Mouse (Mus musculus): ENCODE data around the gene Hyal3. TPM values are rescaled to one million over a fixed set of nuclear protein-coding genes. Genes with fewer than 3 reads are reported as not detected.
A peak's percentile ranks its signal among the peaks of the same experiment; 100 is the strongest.

Hyal3 gene
- total RNA-seq, 1 experiment from 2014 or later: 2.2 TPM

DNA sequence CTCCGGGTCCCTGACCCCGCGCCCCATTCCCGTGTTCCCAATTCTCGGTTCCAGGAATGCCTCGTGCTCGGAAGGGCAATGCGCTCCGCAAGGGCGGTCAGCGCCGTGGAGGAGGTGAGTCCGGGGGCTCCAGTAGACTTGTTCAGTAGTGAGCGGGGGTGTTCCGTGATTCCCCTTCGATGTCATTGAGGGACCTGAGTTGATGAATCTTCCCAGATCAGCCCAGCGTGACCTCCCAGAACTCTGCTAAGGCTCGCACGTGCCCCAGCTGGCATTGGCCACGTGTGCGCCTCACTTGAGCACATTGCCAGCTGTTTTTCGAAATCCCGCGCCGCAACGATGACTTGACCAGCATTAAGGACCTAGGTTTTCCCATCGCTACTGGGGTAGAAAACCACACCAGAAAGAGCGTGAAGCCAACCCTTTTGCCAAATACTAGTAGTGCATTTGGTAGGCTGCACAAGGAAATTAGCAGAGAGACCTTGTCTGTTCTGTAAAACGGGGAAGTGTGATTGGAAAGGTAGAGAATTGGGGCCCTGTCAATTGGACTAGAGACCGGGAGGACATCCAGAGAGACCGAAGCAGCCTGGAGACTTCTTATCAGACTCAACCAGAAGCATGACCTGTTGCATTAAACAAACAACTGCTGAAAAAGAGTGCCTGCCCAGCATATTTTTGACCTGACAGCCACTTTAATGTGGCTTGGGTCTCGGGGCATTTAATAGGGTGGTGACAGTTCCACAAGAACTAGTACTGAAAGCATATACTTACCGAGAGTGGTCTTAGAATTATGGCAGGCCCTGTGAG lies 7.4 kb downstream of the Hyal3 start:
- no peak for ATAC-seq (ENCODE audit: extremely low read depth, insufficient number of reproducible peaks, low FRiP score, poor library complexity, severe bottlenecking)

DNA sequence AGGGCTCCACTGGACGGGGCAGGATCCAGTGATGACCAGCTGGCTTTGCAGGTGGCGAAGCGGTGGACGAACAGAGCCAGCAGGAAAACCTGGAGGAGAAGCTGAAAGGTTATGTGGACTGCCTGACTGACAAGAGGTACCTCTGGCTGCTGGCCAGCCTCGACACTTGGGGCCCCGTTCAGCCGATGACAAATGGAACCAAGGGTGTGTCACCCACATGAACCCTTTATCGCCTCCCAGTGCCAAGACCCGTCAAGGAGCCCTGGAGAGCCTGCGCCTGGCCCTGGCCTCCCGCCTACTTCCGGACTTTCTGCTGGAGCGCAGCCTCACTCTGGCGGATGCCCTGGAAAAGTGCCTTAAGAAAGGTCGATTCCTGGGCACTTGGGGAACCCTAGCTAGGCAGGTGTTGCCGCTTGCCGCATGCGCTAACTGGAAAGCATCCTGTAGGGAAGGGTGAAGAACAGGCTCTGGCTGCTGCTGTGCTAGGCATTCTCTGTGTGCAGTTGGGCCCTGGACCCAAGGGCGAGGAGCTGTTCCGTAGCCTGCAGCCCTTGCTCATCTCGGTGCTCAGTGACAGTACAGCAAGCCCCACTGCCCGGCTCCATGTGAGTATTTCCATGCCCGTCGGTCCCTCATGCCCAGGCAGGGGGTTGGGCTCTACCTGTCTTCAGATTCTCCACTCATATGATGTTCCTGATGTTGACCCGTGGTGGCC lies 9.6 kb downstream of the Hyal3 start:
- ATAC-seq (ENCODE audit: extremely low read depth, insufficient number of reproducible peaks, low FRiP score, poor library complexity, severe bottlenecking): no peak

DNA sequence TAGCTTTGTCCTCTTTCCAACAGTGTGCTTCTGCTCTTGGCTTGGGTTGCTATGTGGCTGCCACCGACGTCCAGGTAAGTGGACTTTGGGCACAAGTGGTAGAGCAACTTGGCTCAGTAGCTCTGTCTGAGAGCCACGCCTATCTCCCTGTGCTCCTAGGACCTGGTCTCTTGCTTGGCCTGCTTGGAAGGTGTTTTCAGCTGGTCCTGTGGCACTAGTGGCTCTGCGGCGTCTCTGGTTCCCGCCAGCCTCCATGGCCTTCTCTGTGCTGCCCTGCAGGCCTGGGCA lies 10.1 kb downstream of the Hyal3 start:
- no peak for ATAC-seq (ENCODE audit: extremely low read depth, insufficient number of reproducible peaks, low FRiP score, poor library complexity, severe bottlenecking)

DNA sequence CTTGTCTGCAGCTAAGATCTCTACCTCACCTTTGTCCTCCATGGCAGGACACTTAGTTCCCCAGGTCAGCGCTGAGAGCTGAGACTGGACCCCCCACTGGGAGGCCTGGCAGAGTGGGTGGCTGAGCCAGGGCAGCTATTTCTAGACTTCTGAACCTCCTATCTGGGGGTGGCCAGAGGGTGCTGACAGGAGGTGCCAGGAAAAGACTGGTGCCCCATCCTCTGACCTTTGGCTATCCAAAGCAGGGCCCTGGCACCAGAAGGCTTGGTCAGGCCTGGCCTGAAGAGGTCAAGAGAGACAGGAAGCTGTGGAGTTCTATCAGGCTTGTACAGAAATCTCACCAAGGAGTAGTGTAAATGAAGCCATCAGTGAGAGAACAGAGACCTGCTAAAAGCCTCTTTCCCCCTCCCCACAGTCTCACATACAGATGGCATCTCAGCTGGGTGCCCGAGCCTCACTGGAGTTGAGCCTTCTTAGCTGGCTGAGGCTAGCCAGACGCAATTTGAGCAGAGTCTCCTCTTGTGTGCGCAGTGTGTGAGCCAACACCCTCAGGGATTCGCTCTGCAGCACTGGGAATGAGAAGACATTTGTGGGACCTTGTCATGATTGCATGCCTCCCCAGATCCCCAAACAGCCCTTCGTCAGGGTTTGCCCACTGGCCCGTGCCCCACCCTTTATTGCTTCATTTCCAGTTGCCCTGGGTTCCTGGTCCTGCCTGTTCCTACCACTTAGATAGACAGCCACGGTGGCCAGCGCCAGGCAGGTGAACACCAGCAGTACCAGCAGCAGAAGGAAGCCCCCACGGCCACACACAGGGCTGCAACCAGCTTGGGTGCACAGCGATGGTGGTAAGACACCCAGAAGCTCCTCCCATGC lies 12.7 kb downstream of the Hyal3 start:
- ATAC-seq (ENCODE audit: extremely low read depth, insufficient number of reproducible peaks, low FRiP score, poor library complexity, severe bottlenecking): no peak

GRCm38 (mm10) chr9:107594281-107595062 lies 13.9 kb downstream of the Hyal3 start:
- no peak for ATAC-seq (ENCODE audit: extremely low read depth, insufficient number of reproducible peaks, low FRiP score, poor library complexity, severe bottlenecking)

GRCm38 (mm10) chr9:107596619-107597569 lies 16.3 kb downstream of the Hyal3 start:
- no peak for ATAC-seq (ENCODE audit: extremely low read depth, insufficient number of reproducible peaks, low FRiP score, poor library complexity, severe bottlenecking)

DNA sequence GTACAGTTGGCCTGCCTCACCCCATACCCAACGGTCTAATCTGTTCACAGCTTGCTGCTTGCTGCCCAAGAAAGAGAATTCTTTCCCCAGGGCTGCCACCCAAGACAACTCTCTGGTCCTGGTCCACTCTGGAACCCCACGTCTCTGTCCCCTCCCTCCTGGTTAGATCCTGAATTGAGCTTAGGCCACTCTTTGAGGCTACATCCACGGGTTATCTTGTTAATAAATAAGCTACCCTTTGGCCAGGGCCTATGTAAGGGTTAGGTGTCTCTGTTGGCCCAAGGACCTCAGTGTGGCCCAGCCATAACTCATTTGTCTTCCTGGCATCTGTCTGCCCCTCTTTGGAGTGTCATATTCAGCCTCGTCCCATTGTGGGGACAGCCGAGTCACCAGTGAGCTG lies 17.8 kb downstream of the Hyal3 start:
- no peak for ATAC-seq (ENCODE audit: extremely low read depth, insufficient number of reproducible peaks, low FRiP score, poor library complexity, severe bottlenecking)

- ATAC-seq (ENCODE audit: extremely low read depth, insufficient number of reproducible peaks, low FRiP score, poor library complexity, severe bottlenecking): no peak
Observed at GRCm38 (mm10) chr9:107599433-107599832, 18.8 kb downstream of the Hyal3 start.

DNA sequence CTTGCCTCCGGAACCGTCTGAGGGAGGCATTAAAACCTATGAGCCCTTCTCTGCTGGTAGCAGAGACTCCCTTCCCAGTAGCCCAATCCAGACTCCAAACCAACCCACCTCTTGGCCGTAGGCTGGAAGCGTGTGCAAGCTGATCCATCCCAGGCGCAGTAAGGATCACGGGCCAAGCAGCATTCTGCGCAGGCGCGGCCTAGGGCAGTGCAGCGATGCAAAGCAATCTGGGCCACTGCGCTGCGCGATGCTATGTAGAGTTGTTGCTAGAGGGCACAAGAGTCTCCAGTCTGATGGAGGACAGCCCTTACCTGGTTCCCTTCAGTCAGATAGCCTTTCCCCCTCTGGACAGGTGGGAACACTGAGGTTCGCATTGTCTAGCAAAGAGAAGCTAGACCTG lies 19.2 kb downstream of the Hyal3 start:
- no peak for ATAC-seq (ENCODE audit: extremely low read depth, insufficient number of reproducible peaks, low FRiP score, poor library complexity, severe bottlenecking)

- no peak for ATAC-seq (ENCODE audit: extremely low read depth, insufficient number of reproducible peaks, low FRiP score, poor library complexity, severe bottlenecking)
Observed at GRCm38 (mm10) chr9:107600745-107601144, 20.1 kb downstream of the Hyal3 start.

- ATAC-seq (ENCODE audit: extremely low read depth, insufficient number of reproducible peaks, low FRiP score, poor library complexity, severe bottlenecking): no peak
Observed at GRCm38 (mm10) chr9:107601275-107601674, 20.7 kb downstream of the Hyal3 start.

GRCm38 (mm10) chr9:107602068-107602648 lies 21.5 kb downstream of the Hyal3 start:
- ATAC-seq (ENCODE audit: extremely low read depth, insufficient number of reproducible peaks, low FRiP score, poor library complexity, severe bottlenecking): peak; percentile 74

- peak; percentile 34; the same call in 1 of the 2 replicates for ATAC-seq (ENCODE audit: extremely low read depth, insufficient number of reproducible peaks, low FRiP score, poor library complexity, severe bottlenecking)
Observed at GRCm38 (mm10) chr9:107603251-107603650, 22.6 kb downstream of the Hyal3 start.

DNA sequence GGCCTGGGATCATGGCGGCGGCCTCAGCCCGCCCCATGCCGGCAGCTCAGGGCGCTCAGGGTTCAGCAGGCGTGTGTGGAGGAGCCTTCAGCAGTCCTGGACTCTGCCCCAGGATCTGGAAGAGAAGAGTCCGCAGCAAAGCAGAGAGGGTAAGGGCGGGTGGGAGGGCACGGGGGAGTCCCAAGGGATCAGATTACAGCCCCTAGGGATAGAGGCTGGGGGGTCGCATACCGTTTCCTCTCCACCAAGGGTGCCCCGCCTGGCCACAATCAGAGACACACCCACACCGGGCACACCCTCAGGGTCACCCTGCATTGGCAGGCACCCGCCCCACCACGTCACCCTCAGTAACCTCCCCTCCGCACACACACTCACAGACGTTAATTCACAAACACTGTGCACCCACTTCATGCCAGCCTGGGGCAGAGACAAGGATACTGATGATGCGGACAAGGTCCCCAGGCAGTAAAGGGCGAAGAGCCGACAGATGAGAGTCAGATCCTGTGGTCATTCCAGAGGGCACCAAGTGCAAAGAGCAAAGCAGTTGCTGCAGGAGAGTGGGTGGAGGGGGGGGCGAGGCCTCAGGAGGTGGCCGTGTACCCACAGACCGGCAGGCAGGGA lies 24.5 kb downstream of the Hyal3 start:
- ATAC-seq (ENCODE audit: extremely low read depth, insufficient number of reproducible peaks, low FRiP score, poor library complexity, severe bottlenecking): no peak

DNA sequence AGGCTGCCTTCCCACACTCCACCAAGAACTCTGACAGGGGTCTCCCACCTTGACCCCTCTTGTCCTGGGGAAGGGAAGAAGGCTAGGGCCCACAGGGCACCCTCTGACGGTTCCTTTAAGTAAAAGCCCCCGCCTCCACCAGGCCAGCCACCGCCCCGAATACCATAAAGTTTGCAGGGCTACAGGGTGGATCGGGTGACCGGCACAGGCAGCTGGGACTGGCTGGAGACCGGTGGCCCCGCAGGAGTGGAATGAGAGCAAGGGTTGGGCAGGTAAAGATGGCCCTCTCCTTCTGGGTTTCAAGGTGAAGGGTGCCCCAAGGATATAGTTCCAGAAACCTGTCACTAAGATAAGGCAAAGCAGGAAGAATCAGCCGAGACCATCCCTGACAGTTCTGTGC lies 26.0 kb downstream of the Hyal3 start:
- ATAC-seq (ENCODE audit: extremely low read depth, insufficient number of reproducible peaks, low FRiP score, poor library complexity, severe bottlenecking): no peak

DNA sequence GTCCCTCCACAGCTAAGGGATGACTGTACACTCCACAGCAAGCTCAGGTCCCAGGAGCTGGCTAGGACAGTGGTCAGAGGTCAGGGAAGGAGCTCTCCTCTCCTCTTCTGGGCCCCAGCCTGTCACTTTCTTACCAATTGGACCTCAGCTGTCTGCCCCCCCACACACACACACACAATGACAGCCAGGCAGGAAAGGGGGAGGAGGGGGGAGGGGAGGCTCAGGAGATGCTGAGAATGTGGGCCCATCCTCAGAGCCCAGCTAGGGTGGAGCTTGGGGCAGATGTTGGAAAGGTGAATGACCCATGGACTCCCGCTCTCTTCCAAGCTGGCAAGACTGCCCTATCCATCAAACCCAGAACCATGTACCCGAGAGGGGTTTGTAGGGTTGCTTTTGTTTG lies 26.4 kb downstream of the Hyal3 start:
- no peak for ATAC-seq (ENCODE audit: extremely low read depth, insufficient number of reproducible peaks, low FRiP score, poor library complexity, severe bottlenecking)

DNA sequence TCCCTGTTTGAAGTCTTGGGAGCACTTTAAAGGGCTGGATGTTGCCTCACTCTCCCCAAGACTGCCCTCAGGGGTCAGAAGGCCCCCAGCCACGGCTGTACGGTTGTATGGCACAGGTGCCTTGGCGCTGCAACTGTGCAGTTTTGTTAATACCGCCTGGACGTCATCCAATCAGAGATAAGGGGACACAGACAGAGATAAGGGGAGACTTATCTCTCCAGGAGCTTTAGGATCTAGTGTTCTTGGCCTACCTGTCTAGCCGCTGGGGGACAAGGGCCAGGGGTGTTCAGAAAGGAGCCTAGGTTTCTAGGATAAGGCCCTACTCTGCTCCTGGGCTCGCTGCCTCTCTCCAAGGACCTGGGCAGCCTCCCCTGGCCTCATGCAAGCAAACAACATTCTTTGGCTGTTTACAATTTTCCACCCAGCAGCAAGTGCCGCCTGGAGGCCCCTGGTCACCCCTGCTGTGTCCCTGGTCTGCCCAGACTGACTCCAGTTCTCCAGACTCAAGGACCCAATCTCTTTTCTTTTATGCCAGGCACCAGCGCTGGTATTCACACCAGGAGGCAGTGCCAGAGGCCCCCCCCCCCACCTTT lies 27.1 kb downstream of the Hyal3 start:
- no peak for ATAC-seq (ENCODE audit: extremely low read depth, insufficient number of reproducible peaks, low FRiP score, poor library complexity, severe bottlenecking)
